In the genomic region with DNA sequence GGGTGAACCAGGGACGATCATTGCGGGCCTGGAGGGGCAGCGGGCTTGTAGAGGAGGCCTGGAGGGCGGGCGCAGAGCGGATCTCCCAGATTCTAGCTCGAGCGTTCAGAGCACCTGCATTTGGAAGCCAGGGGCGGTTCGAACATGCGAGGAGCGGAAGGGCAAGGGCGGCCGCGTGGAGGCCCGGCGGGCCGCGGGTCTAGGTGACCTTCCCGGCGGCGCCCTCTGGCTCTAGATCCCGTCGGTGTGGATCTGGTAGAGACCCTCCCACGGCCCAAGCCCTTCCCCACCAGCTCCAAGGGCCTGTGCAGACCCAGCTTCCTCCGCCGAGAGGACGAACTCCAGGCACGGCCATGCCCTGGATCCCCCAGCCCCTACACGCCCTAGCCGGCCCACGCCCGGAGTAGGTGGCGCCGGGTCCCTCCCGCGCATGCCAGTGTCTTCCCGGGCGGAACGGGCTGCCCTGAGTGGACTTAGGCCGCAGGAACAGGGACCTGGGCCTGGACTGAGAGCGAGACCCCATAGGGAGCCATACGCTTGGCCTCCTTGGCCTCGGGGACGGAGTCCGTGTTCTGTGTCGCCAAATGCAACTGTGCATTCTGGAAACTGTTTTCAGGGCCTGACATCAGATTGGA, we compare ENCODE assay signal across 8 mouse cellular contexts. TPM values are rescaled to one million over a fixed set of nuclear protein-coding genes. Genes with fewer than 3 reads are reported as not detected.
A peak's percentile ranks its signal among the peaks of the same experiment; 100 is the strongest.
DNase-seq lines count a peak whose midpoint lies in the region; ATAC-seq and TF ChIP-seq lines count a peak whose summit lies in the region.

No protein-coding gene starts in this region.

- under 1% methylated on average over 47 of the region's 47 CpGs for WGBS in hindbrain, embryonic 10.5 days
- WGBS in stomach, postnatal 0 days: under 1% methylated on average over 39 of the region's 47 CpGs

- H3K4me2 ChIP-seq in stomach, postnatal 0 days (replicated peaks; ENCODE audit: low read depth): peak overlapping the region; percentile 82

- TF ChIP-seq EP300 in stomach, postnatal 0 days (optimal IDR thresholded peaks at IDR 0.05): no peak

- TF ChIP-seq CTCF in embryonic fibroblast, embryonic 13.5 days (IDR thresholded peaks at IDR 0.05; ENCODE audit: borderline replicate concordance, insufficient read depth, low read length): no peak
- peak; percentile 15; the same call in 1 of the 2 replicates for TF ChIP-seq CTCF in stomach, postnatal 0 days (IDR thresholded peaks at IDR 0.05; ENCODE audit: low read depth)

- peak; percentile 42; the same call in 1 of the 2 replicates for TF ChIP-seq POLR2A in embryonic fibroblast, embryonic 13.5 days (IDR thresholded peaks at IDR 0.05; ENCODE audit: low read depth, low read length)

- H3K27me3 ChIP-seq in hindbrain, embryonic 10.5 days (ENCODE audit: insufficient read depth, poor library complexity, severe bottlenecking): no peaks in the 10 kb centered on the region
- no peaks in the 10 kb centered on the region for H3K27me3 ChIP-seq in stomach, postnatal 0 days (ENCODE audit: control insufficient read depth, insufficient read depth, low read length)

- peak overlapping the region; percentile 79 for H3K27ac ChIP-seq in embryonic fibroblast, embryonic 13.5 days (ENCODE audit: insufficient read depth, low read length)
- peak overlapping the region; percentile 97 for H3K27ac ChIP-seq in hindbrain, embryonic 10.5 days
- H3K27ac ChIP-seq in stomach, postnatal 0 days (replicated peaks): peak overlapping the region; percentile 98

- peak overlapping the region; percentile 95 for H3K9ac ChIP-seq in stomach, postnatal 0 days (ENCODE audit: low read length)

- peak; percentile 18; the same call in 1 of the 2 replicates for ATAC-seq in megakaryocyte-erythroid progenitor cell, adult 5-6 weeks (replicated peaks; ENCODE audit: low FRiP score, low TSS enrichment, poor library complexity, severe bottlenecking)
- ATAC-seq in stomach, postnatal 0 days (ENCODE audit: low FRiP score, low TSS enrichment): peak; percentile 9

- H3K36me3 ChIP-seq in hindbrain, embryonic 10.5 days: 0 out of 2 replicates have a peak, but pooled peaks cover 3% of the 10 kb centered on the region
- no peaks in the 10 kb centered on the region for H3K36me3 ChIP-seq in stomach, postnatal 0 days (ENCODE audit: control insufficient read depth, insufficient read depth, low read length)

- H3K4me1 ChIP-seq in embryonic fibroblast, embryonic 13.5 days (ENCODE audit: control insufficient read depth, insufficient read depth, low read length): no peaks in the 10 kb centered on the region
- H3K4me1 ChIP-seq in hindbrain, embryonic 10.5 days (replicated peaks): peaks cover 59% of the 10 kb centered on the region
- peaks cover 11% of the 10 kb centered on the region for H3K4me1 ChIP-seq in stomach, postnatal 0 days (replicated peaks; ENCODE audit: control insufficient read depth, insufficient read depth)

- intact Hi-C loops in left cerebral cortex, postnatal 4 days (cut with DNase I): no loop called here

- no peaks in the 10 kb centered on the region for H3K9me3 ChIP-seq in hindbrain, embryonic 10.5 days
- no peaks in the 10 kb centered on the region for H3K9me3 ChIP-seq in stomach, postnatal 0 days (ENCODE audit: control insufficient read depth, low read length)

- H3K4me3 ChIP-seq in embryonic fibroblast, embryonic 13.5 days (ENCODE audit: insufficient read depth, low read length): peak overlapping the region; percentile 78
- H3K4me3 ChIP-seq in hindbrain, embryonic 10.5 days: peak overlapping the region; percentile 97
- peak overlapping the region; percentile 80 for H3K4me3 ChIP-seq in stomach, postnatal 0 days (ENCODE audit: low read depth, low read length)

- peak; percentile 33 to 60 for DNase-seq in cerebellum, adult 18-20 months
- DNase-seq in cerebellum, adult 8-10 months: no peak
- peak; percentile 40 for DNase-seq in NIH3T3 (ENCODE audit: low read depth)
- no peak for DNase-seq in hindbrain, embryonic 10.5 days (ENCODE audit: low spot score)
- DNase-seq in left cerebral cortex, postnatal 4 days: peak; percentile 43
- peak; percentile 67 for DNase-seq in stomach, postnatal 0 days (ENCODE audit: low spot score)

RNA-seq across cellular contexts. Expression of a gene that starts 0.7 kb away (rescaled TPM):
- 251 and 268 TPM in 2 replicates for polyA plus RNA-seq in embryonic fibroblast, embryonic 13.5 days (2011; ENCODE audit: insufficient read length, low read depth, missing spikeins)
- polyA plus RNA-seq in hindbrain, embryonic 10.5 days (2016; fragmentation: Nextera tagmentation; extraction: Ambion mirVana): 222 and 241 TPM in 2 replicates
- total RNA-seq in left cerebral cortex, postnatal 4 days (2021): 100 to 1,000 TPM; 438 to 456 TPM
- 192 and 199 TPM in 2 replicates for total RNA-seq in megakaryocyte-erythroid progenitor cell, adult 5-6 weeks (2014; fragmentation: Nextera tagmentation)
- total RNA-seq in megakaryocyte-erythroid progenitor cell, adult 5-6 weeks (2017): 232 and 301 TPM in 2 replicates
- polyA plus RNA-seq in stomach, postnatal 0 days (2015; fragmentation: Nextera tagmentation; extraction: Ambion mirVana): 189 and 193 TPM in 2 replicates

RNA-seq across cellular contexts. Expression of a gene that starts 34.8 kb away (rescaled TPM):
- polyA plus RNA-seq in embryonic fibroblast, embryonic 13.5 days (2011; ENCODE audit: insufficient read length, low read depth, missing spikeins): 269 and 273 TPM in 2 replicates
- 149 and 168 TPM in 2 replicates for polyA plus RNA-seq in hindbrain, embryonic 10.5 days (2016; fragmentation: Nextera tagmentation; extraction: Ambion mirVana)
- total RNA-seq in left cerebral cortex, postnatal 4 days (2021): 10 to 100 TPM; 69.0 to 69.2 TPM
- total RNA-seq in megakaryocyte-erythroid progenitor cell, adult 5-6 weeks (2014; fragmentation: Nextera tagmentation): 49.7 and 60.7 TPM in 2 replicates
- total RNA-seq in megakaryocyte-erythroid progenitor cell, adult 5-6 weeks (2017): 51.1 and 58.3 TPM in 2 replicates
- polyA plus RNA-seq in stomach, postnatal 0 days (2015; fragmentation: Nextera tagmentation; extraction: Ambion mirVana): 104 and 115 TPM in 2 replicates

Comparison
In these comparisons a context has a peak if more than half of its experiments do, and no peak if none do; other contexts are left out.
1. DNase-seq: peak in cerebellum, adult 18-20 months (2 of 2), NIH3T3 (single experiment), left cerebral cortex, postnatal 4 days (single experiment) and stomach, postnatal 0 days (single experiment); none in cerebellum, adult 8-10 months (single experiment) and hindbrain, embryonic 10.5 days (single experiment).
2. Peak in every context shown above with its lines, with median percentiles within 50 percentile points of each other: H3K27ac ChIP-seq and H3K4me3 ChIP-seq.